Mouse (Mus musculus) megakaryocyte, embryonic 14.5 days (primary cell): ENCODE data around the gene Slc25a34.

Experiments used
- FLI1 ChIP-seq: IDR thresholded peaks from 2 replicates; pipeline ENCODE4 v1.6.1; 2012; ENCODE audit warnings: low read length, inconsistent platforms, mixed read lengths
- GATA1 ChIP-seq: IDR thresholded peaks from 3 replicates; pipeline ENCODE4 v1.6.1; 2012; ENCODE audit warnings: mixed read lengths, low read length, inconsistent platforms, borderline replicate concordance

DNA sequence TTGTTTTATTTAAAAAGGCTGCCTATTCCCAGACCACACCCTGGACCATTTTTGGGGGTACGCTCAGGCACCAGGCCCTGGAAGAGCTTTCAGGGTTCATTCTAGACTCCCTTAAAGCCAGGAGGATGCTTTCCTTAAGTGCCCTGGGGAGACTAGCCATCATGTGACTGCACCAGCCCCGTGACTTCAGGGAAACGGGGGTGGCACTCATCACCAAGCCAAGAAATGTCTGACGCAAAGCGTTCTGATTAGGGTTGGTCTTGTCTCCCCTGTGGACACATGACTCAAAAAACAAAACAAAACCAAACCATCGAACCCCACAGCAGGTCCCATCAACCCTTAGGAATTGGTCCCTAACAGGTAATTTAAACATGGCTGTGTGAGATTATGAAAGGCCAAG, 27.7 kb upstream of the Slc25a34 start:
- TF ChIP-seq GATA1 (no peak), FLI1 (no peak)
